Mouse (Mus musculus): ENCODE measurements around the gene Eif4enif1. TPM values are rescaled to one million over a fixed set of nuclear protein-coding genes. Genes with fewer than 3 reads are reported as not detected.
A peak's percentile ranks its signal among the peaks of the same experiment; 100 is the strongest.
"Not testable (repeated sequence)": the region's sequence is repeated elsewhere in the genome, so short reads cannot be mapped to it uniquely, and the experiment has no call there.

The Eif4enif1 gene
- total RNA-seq, 4 experiments from 2014 or later = 39.3 to 43.9 (median 40.4) TPM

DNA sequence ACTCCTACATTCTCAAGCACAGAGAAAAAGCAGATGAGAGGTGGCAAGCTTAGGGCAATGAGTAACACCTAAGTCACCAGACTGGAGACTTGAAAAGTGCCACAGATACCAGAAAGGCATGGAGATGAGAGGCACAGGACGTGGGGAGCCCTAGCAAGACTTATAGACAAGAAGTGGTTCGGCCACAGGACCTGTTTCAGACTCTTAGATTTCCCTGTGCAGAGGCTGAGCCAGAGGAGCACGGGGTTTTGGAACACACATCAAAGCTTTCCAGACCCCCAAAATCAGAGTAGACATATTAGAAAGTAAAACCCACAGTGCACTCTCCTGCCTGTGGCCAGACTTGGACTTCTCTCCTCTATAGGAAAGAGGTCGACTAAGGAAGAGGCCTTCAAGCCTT is 20.9 kb upstream of the Eif4enif1 start:
- peak; percentile 81 for DNase-seq (ENCODE audit: low spot score)

DNA sequence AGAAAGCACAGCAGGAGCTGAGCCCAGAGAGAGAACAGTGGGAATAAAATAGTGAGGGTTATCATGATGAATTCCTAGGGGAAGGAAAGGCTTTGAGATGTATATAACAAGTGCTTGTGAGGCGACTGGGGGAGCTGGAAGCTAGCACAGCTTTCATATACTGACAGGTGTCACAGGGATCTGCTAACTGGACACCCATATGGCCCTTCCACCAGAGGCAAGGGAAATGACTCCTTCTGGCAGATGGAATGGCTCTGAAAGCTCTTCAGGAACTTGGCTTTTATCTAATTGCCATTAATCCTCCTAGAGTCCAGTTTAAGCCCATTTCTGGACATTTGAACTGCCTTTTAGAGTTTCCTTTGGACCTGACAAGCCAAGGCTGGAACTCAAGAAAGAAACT is 20.2 kb upstream of the Eif4enif1 start:
- DNase-seq (ENCODE audit: low spot score) = not testable (repeated sequence)

DNA sequence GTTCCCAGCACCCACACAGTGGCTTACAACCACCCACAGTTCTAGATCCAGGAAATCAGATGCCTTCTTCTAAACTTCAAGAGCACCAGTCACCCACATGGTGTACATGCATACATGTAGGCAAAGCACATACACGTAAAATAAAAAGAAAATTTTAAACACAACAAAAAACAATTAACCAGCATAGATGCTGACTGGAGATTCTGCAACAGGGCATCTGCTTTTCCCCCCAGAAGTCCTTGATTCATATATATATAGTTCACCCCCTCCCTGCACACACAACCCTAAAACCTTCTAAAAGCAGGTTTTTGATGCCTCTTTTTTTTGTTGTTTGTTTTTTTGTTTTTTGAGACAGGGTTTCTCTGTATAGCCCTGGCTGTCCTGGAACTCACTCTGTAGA is 19.5 kb upstream of the Eif4enif1 start:
- DNase-seq (ENCODE audit: low spot score) = peak; percentile 32

GRCm38 (mm10) chr11:3193363-3193762 is 8.8 kb upstream of the Eif4enif1 start, which contains the start of gene Sfi1:
Gene Sfi1 (minus strand): TSS chr11:3193463.
- DNase-seq (ENCODE audit: low spot score) = no peak

DNA sequence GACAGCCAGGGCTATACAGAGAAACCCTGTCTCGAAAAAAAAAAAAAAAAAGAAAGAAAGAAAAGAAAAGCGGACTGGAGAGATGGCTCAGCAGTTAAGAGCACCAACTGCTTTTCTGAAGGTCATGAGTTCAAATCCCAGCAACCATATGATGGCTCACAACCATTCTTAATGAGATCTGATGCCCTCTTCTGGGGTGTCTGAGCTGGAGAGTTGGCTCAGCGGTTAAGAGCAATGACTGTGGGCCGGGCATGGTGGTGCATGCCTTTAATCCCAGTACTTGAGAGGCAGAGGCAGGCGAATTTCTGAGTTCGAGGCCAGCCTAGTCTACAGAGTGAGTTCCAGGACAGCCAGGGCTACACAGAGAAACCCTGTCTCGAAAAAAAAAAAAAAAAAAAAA is 1.6 kb upstream of the Eif4enif1 start:
- not testable (repeated sequence) for DNase-seq (ENCODE audit: low spot score)

DNA sequence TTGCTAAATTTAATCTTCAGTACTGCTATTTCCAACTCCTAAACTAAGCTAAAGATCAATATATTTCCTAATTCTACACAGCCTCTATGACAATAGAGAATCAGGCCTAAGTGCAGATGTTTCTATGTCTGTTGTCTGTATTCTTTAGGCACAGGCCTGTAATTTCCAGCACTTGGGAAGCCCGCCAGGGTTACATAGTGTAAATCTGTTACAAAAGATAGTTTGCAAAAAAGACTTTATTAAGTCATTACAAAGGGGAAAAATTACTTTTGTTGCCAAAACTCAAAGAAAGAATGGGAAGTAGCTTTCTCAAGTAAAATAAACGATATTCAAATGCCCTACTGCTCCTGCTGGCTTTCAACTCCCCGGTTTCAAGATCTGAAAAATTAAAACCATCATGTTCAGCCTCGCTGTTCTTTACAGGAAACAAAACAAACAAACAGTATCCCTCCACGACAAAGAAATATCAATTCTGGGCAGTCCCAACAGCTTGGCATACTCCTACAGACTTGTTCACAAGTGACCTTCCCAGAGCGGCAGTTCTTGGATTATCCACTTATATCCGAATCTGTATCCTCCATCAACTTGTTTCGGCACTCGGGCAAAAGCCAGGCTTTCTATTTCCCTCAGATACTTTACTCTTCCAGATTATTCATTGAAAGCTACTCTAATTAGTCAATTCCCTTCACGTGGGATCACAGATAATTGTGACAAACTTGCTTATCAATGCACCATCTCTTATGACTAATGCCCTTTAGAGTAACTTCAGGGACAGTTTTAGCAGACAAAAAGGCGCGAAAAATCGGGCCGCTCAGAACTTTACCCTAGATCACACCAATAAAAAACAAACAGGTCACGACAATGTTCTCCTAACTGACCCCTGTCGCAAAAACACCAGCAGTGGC is 614 bp upstream of the Eif4enif1 start:
- no peak for DNase-seq (ENCODE audit: low spot score)

GRCm38 (mm10) chr11:3202781-3203441 is 719 bp downstream of the Eif4enif1 start:
- peak; percentile 17 for DNase-seq (ENCODE audit: low spot score)

- DNase-seq (ENCODE audit: low spot score) = no peak
These were observed 1.6 kb downstream of the Eif4enif1 start for GRCm38 (mm10) chr11:3203771-3204170.

DNA sequence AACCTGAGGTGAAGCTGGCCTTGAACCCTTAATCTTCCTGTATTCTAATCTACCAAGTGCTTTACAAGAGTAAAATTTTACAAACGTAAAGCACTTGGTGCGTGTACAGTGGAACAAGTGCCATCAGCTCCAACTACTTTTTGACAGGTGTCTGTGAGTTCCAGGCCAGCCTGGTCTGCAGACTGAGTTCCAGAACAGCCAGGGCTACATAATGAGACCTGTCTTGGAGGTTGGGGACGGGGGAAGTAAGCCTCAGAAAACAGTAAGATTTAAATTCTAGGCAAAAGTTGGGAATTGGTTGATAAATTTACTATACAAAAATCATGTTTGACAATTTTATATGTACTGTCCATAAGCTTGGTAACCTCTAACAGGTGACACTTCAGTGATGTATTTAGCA is 3.0 kb downstream of the Eif4enif1 start:
- DNase-seq (ENCODE audit: low spot score) = no peak

- DNase-seq (ENCODE audit: low spot score) = no peak
These were observed 4.6 kb downstream of the Eif4enif1 start for GRCm38 (mm10) chr11:3206783-3207182.

DNA sequence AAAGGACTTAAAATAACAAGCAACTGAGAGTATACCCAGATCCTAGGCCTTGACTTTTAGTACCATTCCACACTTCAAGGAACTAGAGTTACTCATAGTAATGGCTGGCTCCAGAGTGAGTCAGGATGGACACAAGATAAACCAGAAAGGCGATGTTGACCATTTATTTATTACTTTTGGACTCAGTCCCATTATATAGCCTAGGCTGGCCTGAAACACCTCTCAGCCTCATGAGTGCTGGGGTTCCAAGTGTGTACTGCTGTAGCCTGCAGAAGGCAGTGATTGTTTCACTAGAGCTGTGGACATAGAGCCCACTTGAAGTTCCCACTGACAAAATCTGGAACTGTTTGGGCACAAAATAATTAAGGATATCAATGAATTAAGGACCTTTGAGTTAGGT is 10.3 kb downstream of the Eif4enif1 start:
- DNase-seq (ENCODE audit: low spot score) = no peak

- DNase-seq (ENCODE audit: low spot score) = no peak
These were observed 20.9 kb downstream of the Eif4enif1 start for GRCm38 (mm10) chr11:3223105-3223504.

- DNase-seq (ENCODE audit: low spot score) = no peak
These were observed 24.9 kb downstream of the Eif4enif1 start for GRCm38 (mm10) chr11:3227113-3227512.

- DNase-seq (ENCODE audit: low spot score) = no peak
These were observed 30.1 kb downstream of the Eif4enif1 start for GRCm38 (mm10) chr11:3232248-3232647.

DNA sequence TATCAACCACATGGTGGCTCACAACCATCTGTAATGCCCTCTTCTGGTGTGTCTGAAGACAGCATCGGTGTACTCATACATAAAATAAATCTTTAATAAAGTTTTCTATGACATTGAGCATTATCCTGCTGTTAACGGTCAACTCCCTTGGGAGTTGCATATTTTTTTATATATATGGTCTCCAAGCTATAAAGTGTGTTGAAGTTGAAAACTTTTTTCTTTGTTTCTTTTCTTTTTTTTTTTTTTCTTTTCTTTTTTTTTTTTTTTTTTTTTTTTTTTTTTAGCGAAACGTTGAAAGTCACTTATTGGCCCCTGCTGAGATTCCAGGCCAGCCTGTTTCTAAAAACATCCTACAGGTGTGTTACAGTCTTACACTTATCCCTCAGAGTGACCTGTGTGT is 31.5 kb downstream of the Eif4enif1 start:
- no peak for DNase-seq (ENCODE audit: low spot score)

DNA sequence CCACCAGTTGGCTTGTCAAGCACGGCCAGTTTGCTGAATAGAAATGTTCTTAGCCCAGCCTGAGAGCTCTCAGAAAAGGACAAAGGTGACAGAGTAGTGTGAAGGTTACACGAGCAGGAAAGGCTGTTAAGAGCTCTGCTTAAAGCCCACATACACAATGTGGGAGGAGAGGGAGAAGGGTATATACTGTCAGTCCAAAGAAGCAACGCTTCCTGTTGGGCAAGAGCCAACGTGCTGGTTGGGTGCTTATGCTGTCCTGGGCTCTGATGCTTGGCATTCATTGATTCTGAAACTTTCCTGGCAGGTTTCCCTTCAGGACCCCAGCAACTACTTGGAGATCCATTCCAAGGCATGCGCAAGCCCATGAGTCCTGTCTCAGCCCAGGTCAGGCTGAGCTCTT is 33.1 kb downstream of the Eif4enif1 start:
- DNase-seq (ENCODE audit: low spot score) = no peak

DNA sequence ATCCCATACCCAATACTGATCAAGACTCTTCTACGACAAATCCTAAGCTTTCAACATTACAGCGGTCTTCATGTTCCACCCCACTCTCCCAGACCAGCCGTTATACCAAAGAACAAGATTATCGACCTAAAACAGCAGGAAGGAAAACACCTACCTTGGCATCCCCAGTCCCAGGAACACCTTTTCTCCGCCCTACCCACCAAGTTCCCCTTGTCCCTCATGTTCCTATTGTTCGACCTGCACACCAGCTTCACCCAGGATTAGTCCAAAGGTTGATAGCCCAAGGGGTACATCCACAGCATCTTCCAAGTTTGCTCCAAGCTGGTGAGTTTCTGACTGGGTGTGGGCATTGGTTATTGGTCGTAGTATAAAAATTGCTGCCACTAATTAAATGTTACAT is 40.2 kb downstream of the Eif4enif1 start:
- no peak for DNase-seq (ENCODE audit: low spot score)

DNA sequence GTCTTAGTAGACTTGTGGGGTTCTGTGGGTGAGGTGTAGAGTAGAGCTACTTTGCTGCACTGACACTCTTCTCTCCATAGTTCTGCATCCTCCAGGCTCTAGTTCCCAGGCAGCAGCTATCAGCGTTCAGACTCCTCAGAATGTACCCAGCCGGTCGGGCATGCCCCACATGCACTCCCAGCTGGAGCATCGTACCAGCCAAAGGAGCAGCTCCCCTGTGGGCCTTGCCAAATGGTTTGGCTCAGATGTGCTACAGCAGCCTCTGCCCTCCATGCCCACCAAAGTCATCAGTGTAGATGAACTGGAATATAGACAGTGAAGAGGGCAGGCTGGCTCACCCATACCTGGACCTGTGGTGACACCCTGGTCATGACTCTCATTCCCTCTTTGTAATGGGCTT is 41.6 kb downstream of the Eif4enif1 start:
- no peak for DNase-seq (ENCODE audit: low spot score)

DNA sequence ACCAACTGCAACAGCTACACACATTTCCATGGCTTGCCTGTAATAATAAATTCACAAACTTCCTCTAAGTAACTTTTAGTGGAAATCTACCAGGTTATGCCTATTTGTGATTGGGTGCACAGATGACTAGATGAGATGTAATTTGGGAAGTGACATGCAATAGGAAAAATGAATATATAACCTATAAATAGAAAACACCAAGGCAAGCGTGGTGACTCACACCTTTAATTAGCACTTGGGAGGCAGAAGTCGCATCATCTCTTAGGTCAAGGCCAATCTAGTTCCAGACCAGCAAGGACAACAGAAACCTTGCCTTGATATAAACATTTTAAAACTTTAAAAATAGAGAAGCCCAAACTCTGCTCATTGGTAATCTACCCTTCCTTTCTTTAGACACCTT is 45.2 kb downstream of the Eif4enif1 start:
- DNase-seq (ENCODE audit: low spot score) = no peak

- DNase-seq (ENCODE audit: low spot score) = no peak
These were observed 57.3 kb downstream of the Eif4enif1 start for GRCm38 (mm10) chr11:3259537-3259936.

GRCm38 (mm10) chr11:3265291-3266078 is 63.3 kb downstream of the Eif4enif1 start:
- DNase-seq (ENCODE audit: low spot score) = no peak

DNA sequence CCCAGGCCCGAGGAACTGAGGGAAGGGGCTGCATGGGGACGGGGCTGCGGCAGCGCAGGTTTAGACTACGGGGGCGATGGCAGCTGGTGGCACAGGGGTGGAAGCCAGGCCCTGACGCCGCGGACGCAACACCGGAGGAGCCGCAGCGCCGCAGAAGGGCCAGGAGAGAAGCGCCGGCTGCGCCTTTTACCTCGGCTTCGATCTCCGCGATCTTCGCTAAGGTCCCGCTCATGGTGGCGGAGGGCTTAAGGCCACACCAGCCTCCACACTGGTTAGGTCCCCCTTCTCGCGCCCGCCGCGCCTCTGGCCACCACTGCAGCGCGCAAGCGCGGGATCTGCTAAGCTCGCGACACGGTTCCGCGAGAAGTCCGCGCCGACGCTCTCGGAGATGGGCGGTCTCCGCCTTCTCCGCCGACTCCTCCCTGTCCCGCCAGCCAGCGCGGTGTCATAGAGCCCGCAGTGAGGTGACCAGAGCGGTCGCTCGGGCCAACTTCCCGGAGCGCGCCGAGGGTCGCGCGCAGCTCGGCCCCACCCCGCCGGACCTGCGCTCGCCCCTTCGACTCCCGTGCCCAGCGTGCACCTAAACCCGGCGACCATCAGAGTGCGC is 64.0 kb downstream of the Eif4enif1 start, which contains the start of gene Drg1:
TSS of gene Drg1 (minus strand) at position 337 of the 607 bp plus-strand sequence.
- peak; percentile 90 for DNase-seq (ENCODE audit: low spot score)

Data from heart, adult 8-10 months (tissue).